Mouse (Mus musculus) layer of hippocampus, adult 9-11 months (tissue): ENCODE results near the gene Odf2.

Experiments
- DNase-seq: peaks from one replicate; pipeline ENCODE4 v3.0.0; 2022

Odf2 gene

DNA sequence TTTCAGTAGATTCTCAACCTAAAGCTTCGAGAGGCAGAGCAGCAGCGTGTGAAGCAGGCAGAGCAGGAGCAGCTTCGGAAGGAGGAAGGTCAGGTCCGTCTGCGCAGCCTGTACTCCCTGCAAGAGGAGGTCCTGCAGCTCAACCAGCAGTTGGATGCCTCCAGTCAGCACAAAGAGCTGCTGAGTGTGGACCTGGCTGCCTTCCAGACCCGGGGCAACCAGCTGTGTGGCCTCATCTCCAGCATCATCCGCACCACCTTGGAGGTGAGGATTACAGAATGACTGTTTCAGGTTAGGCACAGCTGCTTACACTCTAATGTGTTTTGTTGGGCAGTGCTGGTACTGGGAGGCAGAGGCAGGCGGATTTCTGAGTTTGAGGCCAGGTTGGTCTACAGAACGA is 51.1 kb downstream of the Odf2 start:
- DNase-seq: no peak

- no peak for DNase-seq
These were observed 51.8 kb downstream of the Odf2 start for GRCm38 (mm10) chr2:29940826-29941225.

GRCm38 (mm10) chr2:29944723-29945122 is 55.7 kb downstream of the Odf2 start:
- no peak for DNase-seq

GRCm38 (mm10) chr2:29948896-29949295 is 59.9 kb downstream of the Odf2 start:
- DNase-seq: no peak

DNA sequence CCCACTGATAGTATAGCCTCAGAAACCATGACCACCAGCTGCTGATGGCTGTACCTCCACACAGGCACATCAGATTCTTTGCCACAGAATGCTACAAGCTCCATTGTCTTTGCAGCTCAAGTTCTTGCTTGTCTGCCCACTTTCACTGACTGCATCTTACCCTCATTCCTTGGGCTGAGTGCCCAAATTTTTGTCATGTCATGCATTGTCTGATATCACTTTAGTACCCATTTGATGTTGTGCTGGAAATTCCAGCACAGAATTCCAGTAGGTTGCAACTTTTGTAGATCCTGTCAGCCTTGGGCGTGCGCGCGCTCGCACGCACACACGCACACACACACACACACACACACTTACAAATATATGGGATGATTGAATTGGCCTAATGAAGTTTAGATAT is 72.2 kb downstream of the Odf2 start:
- DNase-seq: no peak

- DNase-seq: peak; percentile 79
These were observed 75.6 kb downstream of the Odf2 start for GRCm38 (mm10) chr2:29964354-29965249.

GRCm38 (mm10) chr2:29965250-29965843 is 76.3 kb downstream of the Odf2 start, which contains the start of gene Sptan1:
TSS of gene Sptan1 (plus strand) at chr2:29965560.
- DNase-seq: peak; percentile 95

- no peak for DNase-seq
These were observed 76.9 kb downstream of the Odf2 start for GRCm38 (mm10) chr2:29965906-29966305.

DNA sequence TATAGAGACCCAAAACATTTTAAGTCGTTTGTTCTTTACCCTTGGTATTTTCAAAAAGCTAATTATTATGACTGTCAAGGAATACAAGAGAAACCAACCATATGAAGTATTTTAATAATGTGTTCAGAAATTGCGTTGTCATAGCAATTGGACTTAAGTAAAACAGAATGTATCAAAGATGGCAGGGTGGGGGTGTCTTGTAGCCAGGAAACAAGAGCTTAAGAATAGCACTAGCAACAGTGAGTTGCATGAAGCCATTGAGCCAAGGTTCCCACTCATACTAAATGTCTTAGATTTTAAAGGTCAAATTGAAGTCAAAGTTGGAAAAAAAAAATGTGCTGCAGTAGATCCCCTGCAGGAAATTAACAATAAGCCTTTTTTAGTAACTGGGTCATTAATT is 77.8 kb downstream of the Odf2 start:
- no peak for DNase-seq

GRCm38 (mm10) chr2:29967768-29968167 is 78.7 kb downstream of the Odf2 start:
- no peak for DNase-seq

DNA sequence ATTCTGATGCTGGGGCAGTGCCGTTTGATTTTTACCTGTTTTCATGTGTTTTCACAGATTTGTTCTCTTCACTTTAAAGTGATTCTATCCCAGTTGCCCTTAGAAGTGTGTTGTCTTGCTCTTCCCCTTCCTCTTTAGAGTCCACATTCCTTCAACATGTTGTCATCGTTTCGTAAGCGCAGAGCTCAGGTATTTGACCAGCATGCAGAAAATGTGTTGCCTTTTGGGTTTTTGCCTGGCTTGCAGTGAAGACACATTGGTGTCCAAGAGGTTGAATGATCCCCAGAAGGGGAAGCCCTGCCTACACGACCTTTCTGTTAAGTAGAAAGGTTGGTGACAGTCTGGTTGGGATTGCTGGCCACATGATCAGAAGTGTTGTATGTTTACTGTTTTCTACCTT is 79.6 kb downstream of the Odf2 start:
- DNase-seq: no peak

DNA sequence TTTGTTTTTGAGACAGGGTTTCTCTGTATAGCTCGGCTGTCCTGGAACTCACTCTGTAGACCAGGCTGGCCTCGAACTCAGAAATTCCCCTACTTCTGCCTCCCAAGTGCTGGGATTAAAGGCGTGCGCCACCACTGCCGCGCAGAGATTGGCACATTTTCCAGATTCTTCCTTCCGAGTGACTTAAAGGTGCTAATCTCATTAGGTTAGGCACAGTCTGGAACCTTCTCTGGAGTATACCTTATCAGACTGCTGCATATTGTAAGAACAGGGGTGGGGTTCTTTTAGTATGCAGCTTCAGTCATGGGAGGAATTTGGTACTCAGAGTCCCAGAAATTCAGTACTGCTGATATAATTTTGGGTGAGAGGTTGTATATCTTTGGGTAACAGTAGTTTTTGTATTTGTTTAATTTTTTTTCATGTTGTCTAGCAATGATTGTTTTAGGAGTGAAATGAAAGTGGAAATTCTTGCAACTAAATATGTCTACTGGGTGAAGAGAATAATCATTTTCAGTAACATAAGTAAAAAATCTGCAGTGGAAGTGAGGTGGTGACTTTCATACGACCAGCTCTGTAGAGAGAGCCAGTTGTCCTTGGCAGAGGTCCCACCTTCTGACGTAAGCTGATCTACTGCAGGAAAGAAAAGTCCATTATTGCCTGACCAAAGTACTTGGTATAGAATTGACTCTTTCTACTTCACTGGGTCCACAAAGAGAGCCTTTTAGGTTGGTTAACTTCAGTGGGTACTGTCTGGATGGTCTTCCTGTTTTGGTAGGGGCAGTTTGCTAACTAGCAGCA is 83.0 kb downstream of the Odf2 start:
- peak; percentile 63 for DNase-seq

DNA sequence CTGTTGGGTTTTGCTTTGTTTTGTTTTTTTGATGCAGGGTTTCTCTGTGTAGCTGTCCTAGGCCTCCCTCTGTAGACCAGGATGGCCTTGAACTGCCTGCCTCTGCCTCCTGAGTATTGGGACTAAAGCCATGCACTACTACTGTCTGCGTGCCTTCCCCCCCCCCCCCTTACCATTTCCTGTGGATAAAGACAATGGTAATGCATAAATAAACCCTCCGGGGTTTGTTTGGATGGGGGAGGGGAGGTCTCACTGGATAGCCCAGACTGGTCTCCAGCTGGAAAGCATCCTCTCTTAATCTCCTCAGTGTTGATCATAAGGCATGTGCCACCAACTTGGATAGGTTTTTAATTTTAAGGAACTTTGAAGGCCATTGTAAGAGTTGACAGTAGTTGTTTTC is 84.5 kb downstream of the Odf2 start:
- DNase-seq: no peak

DNA sequence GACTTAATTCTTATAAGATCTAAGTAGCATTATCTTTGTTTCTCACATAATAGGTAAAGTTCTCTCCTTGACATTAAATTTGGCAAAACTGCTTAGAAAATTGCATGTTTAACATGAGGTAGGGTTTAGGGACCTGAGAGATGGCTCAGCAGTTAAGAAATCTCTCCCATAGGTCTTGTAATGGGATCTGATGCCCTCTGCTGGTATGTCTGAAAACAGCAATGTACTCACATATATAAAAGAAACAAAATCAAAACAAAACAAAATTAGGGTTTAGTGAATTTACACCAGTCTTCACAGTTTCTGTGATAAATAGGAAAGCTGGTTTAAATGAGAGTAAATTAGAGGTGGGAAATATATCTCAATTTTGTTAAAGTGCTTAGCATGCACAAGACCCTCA is 88.3 kb downstream of the Odf2 start:
- no peak for DNase-seq

GRCm38 (mm10) chr2:29980661-29981060 is 91.6 kb downstream of the Odf2 start:
- DNase-seq: no peak
